Mouse (Mus musculus) heart, postnatal 0 days (tissue): ENCODE measurements at regions not wholly inside any gene's neighbourhood (a gene's known extent, or its start where the extent isn't known, plus 50 kb on each side); places are given as distances from the start of the nearest gene placed in this dataset.

ENCODE experiments used
- CTCF ChIP-seq: IDR thresholded peaks from 2 replicates; pipeline ENCODE4 v1.5.1; 2016; ENCODE audit warnings: antibody characterized with exemption, control low read depth, low read depth
- EP300 ChIP-seq: IDR thresholded peaks from 2 replicates; pipeline ENCODE4 v1.6.1; 2016; ENCODE audit warnings: antibody characterized with exemption, low read depth

GRCm38 (mm10) chr11:84585626-84586025 lies 60.3 kb upstream of the Lhx1 start:
- no peak for TF ChIP-seq CTCF
- no peak for TF ChIP-seq EP300
